Mouse (Mus musculus): ENCODE data around the gene Emc1. TPM values are rescaled to one million over a fixed set of nuclear protein-coding genes. Genes with fewer than 3 reads are reported as not detected.
A peak's percentile ranks its signal among the peaks of the same experiment; 100 is the strongest.

Gene Emc1
- 15.4 and 17.8 TPM in 2 replicates for polyA plus RNA-seq (2015; fragmentation: Nextera tagmentation; extraction: Ambion mirVana)

GRCm38 (mm10) chr4:139351931-139352711 lies at the start of gene Emc1, which contains the start of the genes Mrto4 and Ubr4:
Gene Emc1 (plus strand): TSS chr4:139352587.
Gene Mrto4 (minus strand): TSS chr4:139352576.
Gene Ubr4 (plus strand): TSS chr4:139352609.
- peak within 1 kb of the TSS; percentile 92 for H3K27ac ChIP-seq
- peak within 1 kb of the TSS; percentile 81 for H3K4me3 ChIP-seq (replicated peaks)
- WGBS (ENCODE audit: insufficient replicate concordance): under 1% methylated on average over 64 of the region's 64 CpGs

GRCm38 (mm10) chr4:139305521-139305920 lies 46.9 kb upstream of the Emc1 start:
- Histone ChIP-seq H3K4me2 (no peak overlapping the region), H3K4me3 (replicated peaks) (no peak overlapping the region), H3K27me3 (no peaks in the 10 kb centered on the region), H3K4me1 (replicated peaks) (peaks cover 26% of the 10 kb centered on the region), H3K9me3 (replicated peaks) (no peaks in the 10 kb centered on the region), H3K36me3 (peaks cover 6% of the 10 kb centered on the region; the same call in 1 of the 2 replicates), H3K27ac (no peak overlapping the region), H3K9ac (no peak overlapping the region)
- DNase-seq (no peak), ATAC-seq (ENCODE audit: low read depth) (no peak)
- WGBS (ENCODE audit: insufficient replicate concordance): 83% methylated on average over 3 of the region's 3 CpGs

More at GRCm38 (mm10) chr4:139351931-139352711, at the start of gene Emc1, which contains the start of the genes Mrto4 and Ubr4:
- Histone ChIP-seq H3K4me2 (peak within 1 kb of the TSS; percentile 97), H3K27me3 (no peaks in the 10 kb centered on the region), H3K9me3 (replicated peaks) (no peaks in the 10 kb centered on the region), H3K9ac (peak within 1 kb of the TSS; percentile 80), H3K36me3 (peaks cover 68% of the 10 kb centered on the region), H3K4me1 (replicated peaks) (peaks cover 44% of the 10 kb centered on the region)
- ATAC-seq (ENCODE audit: low read depth) (peak; percentile 88), DNase-seq (peak; percentile 79)

GRCm38 (mm10) chr4:139307916-139308315 lies 44.5 kb upstream of the Emc1 start:
- H3K9ac ChIP-seq: no peak overlapping the region
- H3K27ac ChIP-seq: no peak overlapping the region
- no peak overlapping the region for H3K4me2 ChIP-seq
- 0 out of 2 replicates have a peak, but pooled peaks cover 4% of the 10 kb centered on the region for H3K27me3 ChIP-seq
- ATAC-seq (ENCODE audit: low read depth) (no peak), DNase-seq (no peak)
- no peaks in the 10 kb centered on the region for H3K9me3 ChIP-seq (replicated peaks)
- H3K4me1 ChIP-seq (replicated peaks): peaks cover 41% of the 10 kb centered on the region
- WGBS (ENCODE audit: insufficient replicate concordance): 45% methylated on average over 5 of the region's 5 CpGs
- H3K36me3 ChIP-seq: no peaks in the 10 kb centered on the region
- no peak overlapping the region for H3K4me3 ChIP-seq (replicated peaks)

- no peak overlapping the region for H3K27ac ChIP-seq
- DNase-seq (no peak), ATAC-seq (ENCODE audit: low read depth) (no peak)
- WGBS (ENCODE audit: insufficient replicate concordance): 37% methylated on average over 6 of the region's 6 CpGs
- peaks cover 3% of the 10 kb centered on the region; the same call in 1 of the 2 replicates for H3K36me3 ChIP-seq
- peak overlapping the region; percentile 88 for H3K4me3 ChIP-seq (replicated peaks)
- H3K9ac ChIP-seq: peak overlapping the region; percentile 90
- H3K4me1 ChIP-seq (replicated peaks): peaks cover 41% of the 10 kb centered on the region
- H3K9me3 ChIP-seq (replicated peaks): no peaks in the 10 kb centered on the region
- 0 out of 2 replicates have a peak, but pooled peaks cover 4% of the 10 kb centered on the region for H3K27me3 ChIP-seq
- peak overlapping the region; percentile 100 for H3K4me2 ChIP-seq
Measured at GRCm38 (mm10) chr4:139309651-139310050, 42.7 kb upstream of the Emc1 start.

GRCm38 (mm10) chr4:139310171-139310898 lies 42.1 kb upstream of the Emc1 start, which contains the start of the genes Pqlc2 and Akr7a5:
Gene Pqlc2 (minus strand): TSS chr4:139310708.
Gene Akr7a5 (plus strand): TSS chr4:139310744.
- ATAC-seq (ENCODE audit: low read depth): peak; percentile 86

GRCm38 (mm10) chr4:139310899-139311701 lies 41.3 kb upstream of the Emc1 start:
- Histone ChIP-seq H3K9me3 (replicated peaks) (no peaks in the 10 kb centered on the region), H3K9ac (peak overlapping the region; percentile 90), H3K36me3 (peaks cover 11% of the 10 kb centered on the region), H3K27me3 (0 out of 2 replicates have a peak, but pooled peaks cover 4% of the 10 kb centered on the region), H3K4me1 (replicated peaks) (peaks cover 41% of the 10 kb centered on the region), H3K4me3 (replicated peaks) (peak overlapping the region; percentile 88), H3K27ac (peak overlapping the region; percentile 53), H3K4me2 (peak overlapping the region; percentile 100)
- WGBS (ENCODE audit: insufficient replicate concordance): 1% methylated on average over 53 of the region's 53 CpGs
- peak; percentile 57 for ATAC-seq (ENCODE audit: low read depth)
- DNase-seq: no peak

More at GRCm38 (mm10) chr4:139310171-139310898, 42.1 kb upstream of the Emc1 start, which contains the start of the genes Pqlc2 and Akr7a5:
- Histone ChIP-seq H3K36me3 (peaks cover 9% of the 10 kb centered on the region), H3K4me3 (replicated peaks) (peak within 1 kb of the TSS; percentile 88), H3K9ac (peak within 1 kb of the TSS; percentile 90), H3K9me3 (replicated peaks) (no peaks in the 10 kb centered on the region), H3K4me2 (peak within 1 kb of the TSS; percentile 100), H3K4me1 (replicated peaks) (peaks cover 41% of the 10 kb centered on the region), H3K27me3 (0 out of 2 replicates have a peak, but pooled peaks cover 4% of the 10 kb centered on the region), H3K27ac (peak within 1 kb of the TSS; percentile 69)
- WGBS (ENCODE audit: insufficient replicate concordance): under 1% methylated on average over 63 of the region's 63 CpGs
- DNase-seq: peak; percentile 98

- H3K27ac ChIP-seq: no peak overlapping the region
Measured at GRCm38 (mm10) chr4:139311707-139312106, 40.7 kb upstream of the Emc1 start.

GRCm38 (mm10) chr4:139312632-139313031 lies 39.8 kb upstream of the Emc1 start:
- H3K4me2 ChIP-seq: no peak overlapping the region
- peaks cover 38% of the 10 kb centered on the region for H3K4me1 ChIP-seq (replicated peaks)
- H3K4me3 ChIP-seq (replicated peaks): no peak overlapping the region
- ATAC-seq (ENCODE audit: low read depth) (no peak), DNase-seq (no peak)
- WGBS (ENCODE audit: insufficient replicate concordance): 36% methylated on average over 4 of the region's 4 CpGs
- no peak overlapping the region for H3K9ac ChIP-seq
- H3K27ac ChIP-seq: no peak overlapping the region
- H3K9me3 ChIP-seq (replicated peaks): no peaks in the 10 kb centered on the region
- H3K27me3 ChIP-seq: 0 out of 2 replicates have a peak, but pooled peaks cover 4% of the 10 kb centered on the region
- peaks cover 11% of the 10 kb centered on the region for H3K36me3 ChIP-seq

More at GRCm38 (mm10) chr4:139311707-139312106, 40.7 kb upstream of the Emc1 start:
- DNase-seq: no peak
- 0 out of 2 replicates have a peak, but pooled peaks cover 4% of the 10 kb centered on the region for H3K27me3 ChIP-seq
- no peaks in the 10 kb centered on the region for H3K9me3 ChIP-seq (replicated peaks)
- H3K36me3 ChIP-seq: peaks cover 11% of the 10 kb centered on the region
- ATAC-seq (ENCODE audit: low read depth): no peak
- peak overlapping the region; percentile 88 for H3K4me3 ChIP-seq (replicated peaks)
- H3K9ac ChIP-seq: peak overlapping the region; percentile 90
- H3K4me1 ChIP-seq (replicated peaks): peaks cover 38% of the 10 kb centered on the region
- H3K4me2 ChIP-seq: peak overlapping the region; percentile 100
- 25% methylated on average over 14 of the region's 14 CpGs for WGBS (ENCODE audit: insufficient replicate concordance)

- no peaks in the 10 kb centered on the region for H3K27me3 ChIP-seq
Measured at GRCm38 (mm10) chr4:139318449-139318848, 33.9 kb upstream of the Emc1 start.

GRCm38 (mm10) chr4:139319740-139320139 lies 32.6 kb upstream of the Emc1 start:
- no peak overlapping the region for H3K27ac ChIP-seq
- H3K36me3 ChIP-seq: peaks cover 14% of the 10 kb centered on the region
- no peaks in the 10 kb centered on the region for H3K9me3 ChIP-seq (replicated peaks)
- DNase-seq (no peak), ATAC-seq (ENCODE audit: low read depth) (no peak)
- H3K4me1 ChIP-seq (replicated peaks): no peaks in the 10 kb centered on the region
- H3K27me3 ChIP-seq: no peaks in the 10 kb centered on the region
- no peak overlapping the region for H3K4me3 ChIP-seq (replicated peaks)
- no peak overlapping the region for H3K9ac ChIP-seq
- no peak overlapping the region for H3K4me2 ChIP-seq
- 77% methylated on average over 4 of the region's 4 CpGs for WGBS (ENCODE audit: insufficient replicate concordance)

More at GRCm38 (mm10) chr4:139318449-139318848, 33.9 kb upstream of the Emc1 start:
- H3K4me2 ChIP-seq: no peak overlapping the region
- no peak overlapping the region for H3K4me3 ChIP-seq (replicated peaks)
- H3K27ac ChIP-seq: no peak overlapping the region
- H3K9me3 ChIP-seq (replicated peaks): no peaks in the 10 kb centered on the region
- peaks cover 18% of the 10 kb centered on the region for H3K36me3 ChIP-seq
- no peaks in the 10 kb centered on the region for H3K4me1 ChIP-seq (replicated peaks)
- ATAC-seq (ENCODE audit: low read depth): no peak
- DNase-seq: no peak
- no peak overlapping the region for H3K9ac ChIP-seq
- 82% methylated on average over 11 of the region's 11 CpGs for WGBS (ENCODE audit: insufficient replicate concordance)

All from liver, embryonic 13.5 days (tissue).